Mouse (Mus musculus) c-Kit-positive CD71-positive TER-119-negative erythroid progenitor cells, embryonic 14.5 days (primary cell): Measurements from ENCODE around the gene Syf2.
A peak's percentile ranks its signal among the peaks of the same experiment; 100 is the strongest.

Source experiments
- DNase-seq: peaks from one replicate; pipeline ENCODE4 v3.0.0-alpha.2; 2013; ENCODE audit warnings: low read depth

Gene Syf2

DNA sequence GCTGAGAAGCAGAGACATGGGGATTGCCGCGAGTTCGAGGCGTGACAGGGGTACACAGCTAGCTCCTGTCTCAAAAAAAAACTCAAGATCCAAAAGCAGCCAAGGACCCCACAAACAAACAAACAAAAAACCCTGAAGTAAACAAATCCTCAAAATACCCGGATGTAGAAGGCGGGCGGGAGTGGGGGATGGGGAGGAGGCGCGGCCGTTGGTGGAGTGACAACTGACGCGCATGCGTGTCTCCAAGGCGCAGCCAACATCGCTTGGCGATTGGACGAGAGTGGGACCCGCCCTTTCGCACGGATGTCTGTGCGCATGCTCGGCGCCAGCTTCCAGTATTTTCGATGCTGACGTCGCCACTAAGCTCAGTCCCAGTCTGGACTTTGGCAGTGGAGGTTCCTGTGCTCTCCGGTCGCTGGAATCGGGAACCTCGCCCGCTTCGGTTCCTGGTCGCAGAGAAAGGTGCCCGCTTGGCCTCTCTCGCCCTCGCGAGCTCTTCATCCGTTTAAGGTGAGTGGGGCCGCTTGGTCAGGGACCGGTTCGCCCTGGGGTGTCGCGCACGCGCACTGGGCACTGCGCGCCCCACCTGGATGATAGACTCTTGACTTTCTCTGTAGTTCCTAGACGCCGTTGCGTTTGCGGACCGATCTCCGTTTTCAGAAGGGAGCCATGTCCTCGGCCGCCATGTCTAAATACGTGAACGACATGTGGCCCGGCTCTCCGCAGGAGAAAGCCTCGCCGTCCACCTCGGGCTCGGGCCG, 7.3 kb upstream of the Syf2 start, which contains the start of gene Rsrp1:
TSS of gene Rsrp1 (plus strand) at position 335 of the 761 bp plus-strand sequence.
- peak; percentile 95 for DNase-seq

DNA sequence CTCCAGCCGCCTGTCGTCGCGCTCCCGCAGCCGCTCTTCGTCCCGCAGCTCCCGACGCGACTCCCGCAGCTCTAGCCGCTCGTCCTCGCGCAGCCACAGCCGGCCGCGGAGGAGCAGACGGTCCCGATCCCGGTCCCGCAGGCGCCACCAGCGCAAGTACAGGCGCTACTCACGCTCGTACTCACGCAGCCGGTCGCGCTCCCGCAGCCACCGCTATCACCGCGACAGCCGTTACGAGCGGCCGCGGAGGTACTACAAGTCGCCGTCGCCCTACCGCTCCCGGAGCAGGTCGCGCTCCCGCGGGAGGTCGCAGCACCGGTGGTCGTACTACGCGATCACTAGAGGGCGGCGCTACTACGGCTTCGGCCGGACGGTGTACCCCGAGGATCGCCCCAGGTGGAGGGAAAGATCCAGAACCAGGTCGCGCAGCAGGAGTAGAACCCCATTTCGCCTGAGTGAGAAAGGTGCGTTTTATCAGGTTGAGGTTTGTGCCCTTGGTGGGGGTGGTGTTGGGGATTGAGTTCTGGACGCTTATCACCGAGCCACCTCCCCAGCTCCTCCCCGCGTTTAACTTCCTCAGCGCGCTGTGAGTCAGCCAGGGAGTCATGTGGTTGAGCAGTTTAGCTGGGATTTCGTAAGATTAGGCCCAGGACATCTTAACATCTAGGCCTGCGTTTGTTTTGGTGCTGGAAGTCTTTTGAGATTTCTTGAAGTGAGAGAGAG, 6.5 kb upstream of the Syf2 start:
- peak; percentile 89 for DNase-seq

GRCm38 (mm10) chr4:134925206-134925605, 5.5 kb upstream of the Syf2 start:
- DNase-seq: no peak

- DNase-seq: no peak
These were observed 2.8 kb upstream of the Syf2 start for GRCm38 (mm10) chr4:134927815-134928463.

DNA sequence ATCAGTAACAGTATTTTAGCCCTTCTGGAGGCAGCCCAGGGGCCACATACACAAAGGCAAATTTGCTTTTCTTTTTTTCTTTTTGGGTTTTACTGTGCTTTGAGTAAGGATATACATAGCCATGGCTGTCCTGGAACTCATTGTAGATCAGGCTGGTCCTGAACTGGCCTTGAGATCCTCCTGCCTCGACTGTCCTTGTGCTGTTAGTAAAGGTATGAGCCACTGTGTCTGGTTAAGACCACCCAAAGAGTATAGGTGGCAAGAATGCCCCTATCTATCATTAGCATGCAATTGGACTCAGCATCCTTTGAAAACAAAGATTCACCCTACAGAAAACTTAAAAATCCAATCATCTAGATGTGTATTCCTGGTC, 2.2 kb upstream of the Syf2 start:
- DNase-seq: no peak

DNA sequence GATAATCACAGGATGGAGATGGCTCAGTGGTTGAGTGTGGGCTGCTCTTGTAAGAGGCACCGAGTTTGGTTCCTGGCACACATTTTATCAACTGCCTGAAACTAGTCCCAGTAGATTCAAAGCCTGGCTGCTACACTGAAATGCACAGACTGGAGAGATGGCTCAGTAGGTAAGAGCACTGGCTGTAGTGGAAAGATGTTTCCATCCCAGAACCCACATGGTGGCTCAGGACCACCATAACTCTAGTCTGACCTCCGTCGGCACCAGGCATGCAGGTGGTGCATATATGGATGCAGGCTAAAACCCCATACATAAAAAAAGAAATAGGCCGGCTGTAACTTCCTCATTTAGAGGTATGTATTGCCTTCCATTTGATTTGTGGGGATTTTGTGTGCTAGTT, 1.2 kb upstream of the Syf2 start:
- DNase-seq: no peak

DNA sequence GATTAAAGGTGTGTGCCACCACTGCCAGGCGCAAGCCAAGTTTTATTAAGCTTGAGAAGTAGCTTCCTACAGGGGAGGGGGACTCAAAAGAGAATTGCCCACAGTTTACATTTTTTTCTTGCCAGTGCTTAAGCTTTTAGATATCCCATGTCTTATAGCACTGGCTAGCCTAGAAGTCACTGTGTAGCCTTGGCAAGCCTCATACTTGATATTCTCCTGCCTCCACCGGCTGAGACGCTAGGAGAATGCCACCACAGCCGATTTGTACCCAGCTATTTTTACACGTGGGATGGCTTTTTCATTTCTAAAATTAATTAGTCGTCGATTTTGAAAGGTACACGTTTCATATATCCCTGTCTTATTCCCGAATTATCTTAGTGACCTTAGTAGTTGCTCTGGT, 508 bp upstream of the Syf2 start:
- DNase-seq: no peak

DNA sequence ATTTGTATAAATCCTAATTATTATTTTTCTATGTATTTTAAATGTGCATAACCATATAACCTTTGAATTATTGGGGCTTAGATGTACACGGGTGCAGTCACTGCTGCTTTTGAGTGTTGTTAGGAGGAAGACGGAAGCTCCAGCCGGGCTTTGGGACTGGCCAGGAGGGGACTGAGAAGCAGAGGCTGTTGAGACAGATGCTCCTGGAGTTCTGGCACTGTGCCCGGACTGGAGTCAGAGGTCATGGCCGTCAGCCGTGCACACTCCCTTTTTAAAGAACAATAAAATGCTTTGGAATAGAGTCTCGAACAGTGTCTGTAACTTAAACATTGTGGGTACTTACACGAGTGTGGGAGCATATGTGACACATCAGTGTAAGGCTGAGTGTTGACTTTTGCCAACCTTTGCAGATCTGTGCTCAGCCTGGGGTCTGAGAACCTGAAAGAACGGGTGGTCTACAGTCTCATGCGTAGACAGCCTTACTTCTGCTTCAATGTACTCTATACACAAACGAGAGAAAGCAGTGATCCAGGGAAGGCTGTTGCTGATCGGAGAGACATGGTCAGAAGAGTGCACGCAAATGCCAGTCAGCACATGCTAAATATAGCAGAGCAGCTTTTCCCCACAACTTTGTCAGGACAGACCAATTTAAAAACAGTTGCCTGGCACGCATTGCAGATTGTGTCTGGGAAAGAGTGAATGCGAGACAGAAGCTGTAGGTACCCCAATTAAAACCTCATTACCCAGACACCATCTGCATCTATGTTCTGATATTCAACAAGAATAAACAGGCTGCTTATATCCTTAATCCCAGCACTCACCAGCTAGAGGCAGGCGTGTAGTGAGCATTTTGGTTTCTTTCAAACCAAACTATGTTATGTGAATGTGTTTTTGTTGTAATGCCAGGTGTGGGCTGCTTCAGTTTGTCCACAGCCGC, 6.8 kb downstream of the Syf2 start:
- no peak for DNase-seq

GRCm38 (mm10) chr4:134939900-134940299, 9.2 kb downstream of the Syf2 start:
- DNase-seq: no peak

DNA sequence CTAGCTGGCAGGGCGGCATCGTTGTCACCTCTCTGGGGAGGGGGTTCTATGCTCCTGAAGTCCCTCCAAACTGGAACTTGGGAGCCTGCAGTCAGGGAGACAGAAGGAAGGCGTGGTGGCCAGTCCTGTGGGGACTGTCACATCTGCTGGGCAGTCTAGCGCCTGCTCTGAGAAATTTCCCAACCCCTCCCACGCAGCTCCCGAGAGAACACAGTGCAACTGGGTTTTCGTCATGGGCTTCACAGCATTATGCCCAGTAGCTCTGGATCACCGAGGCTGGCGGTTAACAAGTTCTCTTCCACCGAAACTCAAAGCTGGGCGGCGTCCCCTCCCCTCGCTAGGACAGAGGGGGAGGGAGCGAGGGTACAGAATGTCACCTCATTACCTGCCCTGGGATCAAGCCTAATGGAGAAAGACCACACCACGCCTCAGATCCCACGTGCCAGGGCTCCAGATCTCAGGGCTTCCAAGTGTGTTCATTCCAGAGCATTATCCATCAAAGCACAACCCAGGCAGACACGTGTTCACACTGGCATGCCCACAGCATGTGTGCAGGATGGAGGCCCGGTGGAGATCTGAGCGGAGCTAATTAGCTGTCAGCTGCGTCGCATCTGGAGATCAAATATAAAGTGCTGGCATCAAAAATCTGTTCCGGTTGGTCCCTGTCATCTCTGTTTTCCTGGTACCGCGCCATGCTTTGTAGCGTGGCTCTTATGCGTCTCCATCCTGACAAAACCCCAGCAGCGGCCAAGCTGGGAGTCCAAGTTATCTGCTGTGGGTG, 13.2 kb downstream of the Syf2 start:
- DNase-seq: no peak

DNA sequence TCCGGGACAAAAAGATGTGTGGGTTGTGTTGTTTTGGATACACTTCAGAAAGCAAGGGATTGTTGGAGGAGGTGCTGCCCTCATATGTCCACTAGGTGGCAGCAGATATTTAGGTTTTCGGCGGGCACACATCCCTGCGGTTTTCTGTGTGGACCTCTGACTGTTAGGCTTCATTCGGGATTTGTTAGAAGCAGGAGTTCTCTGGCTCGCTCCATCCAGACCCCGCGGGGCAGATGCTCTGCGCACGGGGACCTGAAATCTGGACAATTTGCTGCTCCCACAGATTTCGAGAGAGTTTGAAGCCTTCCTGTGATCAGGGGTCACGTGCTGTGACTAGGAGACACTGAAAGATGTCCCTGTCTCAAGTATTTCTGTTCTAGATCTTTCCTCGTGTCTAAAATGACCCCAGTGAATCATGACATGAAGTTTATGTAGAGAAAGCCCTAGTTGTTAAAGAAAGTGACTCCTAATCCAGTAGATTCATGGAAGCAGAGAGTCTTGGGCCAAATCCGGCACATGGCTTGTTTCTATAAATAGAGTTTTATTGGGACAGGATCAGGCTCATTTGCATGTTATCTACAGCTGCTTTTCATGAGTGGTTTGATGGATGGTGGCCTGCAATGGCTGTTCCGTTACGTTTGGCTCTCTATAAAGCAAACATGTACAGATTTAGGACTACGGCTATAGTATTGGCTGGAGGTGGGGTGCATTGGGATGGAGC, 15.5 kb downstream of the Syf2 start:
- DNase-seq: no peak

- DNase-seq: no peak
These were observed 19.9 kb downstream of the Syf2 start for GRCm38 (mm10) chr4:134950518-134951091.

GRCm38 (mm10) chr4:134954461-134954860, 23.8 kb downstream of the Syf2 start:
- no peak for DNase-seq

GRCm38 (mm10) chr4:134955196-134955595, 24.5 kb downstream of the Syf2 start:
- no peak for DNase-seq

- no peak for DNase-seq
These were observed 25.1 kb downstream of the Syf2 start for GRCm38 (mm10) chr4:134955845-134956244.

DNA sequence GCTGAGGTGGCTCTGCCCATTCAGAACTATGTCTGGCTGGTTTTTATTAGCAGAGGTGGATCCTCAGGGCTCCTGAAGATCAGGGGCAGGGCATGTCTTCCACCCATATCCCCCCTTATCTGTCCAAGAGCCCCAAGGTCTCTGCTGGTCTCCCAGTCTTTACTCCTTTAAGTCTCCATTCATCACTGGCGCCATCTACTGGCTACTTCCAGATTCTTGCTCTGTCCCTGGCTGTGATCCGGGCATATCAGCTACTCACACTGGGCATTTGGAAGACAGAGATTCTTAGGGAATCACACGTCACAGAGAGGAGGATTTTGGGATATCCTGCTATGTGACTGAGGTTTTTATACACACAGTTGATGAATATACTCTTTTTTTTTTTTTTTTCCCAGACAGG, 25.6 kb downstream of the Syf2 start:
- peak; percentile 69 for DNase-seq

DNA sequence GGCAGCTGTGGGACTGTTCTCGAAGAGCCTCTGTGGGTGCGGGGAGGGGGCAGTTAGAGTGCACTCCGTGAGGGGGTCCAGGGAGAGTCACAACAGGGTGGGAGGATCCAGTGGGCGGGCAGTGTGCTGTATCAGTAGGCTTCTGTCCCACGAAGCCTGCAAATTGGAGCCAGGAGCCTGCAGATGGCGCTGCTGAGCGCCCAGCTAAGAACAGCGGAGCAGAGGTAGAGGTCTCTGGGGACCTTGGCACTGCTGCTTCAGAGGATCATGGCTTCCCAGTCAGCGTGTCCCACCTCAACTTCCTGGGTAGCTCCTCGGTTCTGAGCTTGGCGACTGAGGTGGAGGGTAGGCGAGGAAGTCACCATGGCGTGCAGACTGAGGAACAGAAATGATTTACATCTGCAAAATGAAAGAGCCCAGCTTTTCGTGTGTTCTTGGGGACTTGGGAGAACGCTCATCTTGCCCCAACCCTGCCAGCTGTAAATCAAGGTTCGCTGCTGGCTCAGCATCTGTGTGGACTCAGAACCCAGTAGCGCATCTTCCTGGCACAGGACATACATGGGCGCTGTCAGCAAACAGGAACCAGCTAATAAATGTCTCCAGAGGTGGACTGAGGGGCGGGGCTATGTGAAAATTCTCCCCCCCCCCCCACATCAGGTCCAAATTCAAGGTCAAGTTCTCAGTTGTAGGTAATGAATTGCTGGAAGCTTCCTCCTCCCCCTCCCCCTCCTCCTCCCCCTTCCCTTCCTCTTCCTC, 32.5 kb downstream of the Syf2 start:
- peak; percentile 83 for DNase-seq

- DNase-seq: no peak
These were observed 37.3 kb downstream of the Syf2 start for GRCm38 (mm10) chr4:134967887-134968604.

DNA sequence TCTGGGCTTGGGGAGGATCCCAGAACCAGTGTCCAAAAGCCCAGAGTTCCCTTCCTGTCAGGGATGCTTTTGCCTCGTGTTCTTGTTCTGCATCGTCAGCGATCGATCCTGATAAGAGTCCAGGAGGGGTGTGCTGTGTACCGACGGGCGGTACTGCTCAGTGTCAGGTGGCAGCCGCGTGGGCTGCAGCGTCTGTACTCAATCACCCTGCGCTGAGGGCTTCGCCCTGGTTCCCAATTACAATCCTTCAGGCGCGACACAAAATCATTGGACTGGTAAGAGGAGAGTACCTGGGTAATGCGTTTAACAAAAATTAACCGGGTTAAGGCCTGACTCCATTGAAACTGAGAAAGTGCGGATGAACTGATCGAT, 37.9 kb downstream of the Syf2 start:
- DNase-seq: no peak
